Mouse (Mus musculus) erythroid progenitor cell, adult 5-6 weeks (primary cell): ENCODE measurements around the gene Lnx1. TPM values are rescaled to one million over a fixed set of nuclear protein-coding genes. Genes with fewer than 3 reads are reported as not detected.

Experiments
- ATAC-seq: replicated peaks from 2 replicates; pipeline ENCODE4 v1.8.0; 2016; ENCODE audit warnings: moderate number of reproducible peaks, mild to moderate bottlenecking, moderate TSS enrichment, inconsistent platforms; ENCODE audit not compliant: poor library complexity, low FRiP score, severe bottlenecking
- total RNA-seq, 2 experiments: library from RNA; stranded (forward) in 1 of 2; stranded (reverse) in 1 of 2; fragments of 150-400 nt in 1 of 2; fragments of 186-747, 209-891 nt in 1 of 2; gene quantifications; 2 replicates each; pipeline versions ENCODE4 v1.2.3 to v1.2.4; 2015 to 2017; ENCODE audit warnings: low replicate concordance in 2 of 2

Lnx1 gene
- total RNA-seq, 2 experiments from 2014 or later: not detected

DNA sequence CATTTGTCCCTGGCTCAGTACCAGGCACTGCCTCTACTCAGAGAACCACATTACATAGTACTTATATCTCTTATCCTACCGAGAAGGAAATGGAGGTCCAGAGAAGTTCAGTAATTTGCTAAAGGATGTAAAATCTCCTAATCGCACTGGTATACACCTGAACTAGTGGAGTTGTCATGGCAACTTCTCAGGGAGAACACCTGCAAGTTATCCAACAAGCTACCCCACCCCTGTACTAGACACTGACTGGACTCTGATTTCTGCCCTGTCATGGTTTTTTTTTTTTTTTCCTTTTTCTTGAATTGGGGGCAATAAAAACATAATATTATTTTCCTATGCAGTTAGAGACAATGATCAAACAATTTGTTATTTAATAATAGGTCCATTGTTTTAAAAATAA, 1.8 kb downstream of the Lnx1 start:
- ATAC-seq: no peak

DNA sequence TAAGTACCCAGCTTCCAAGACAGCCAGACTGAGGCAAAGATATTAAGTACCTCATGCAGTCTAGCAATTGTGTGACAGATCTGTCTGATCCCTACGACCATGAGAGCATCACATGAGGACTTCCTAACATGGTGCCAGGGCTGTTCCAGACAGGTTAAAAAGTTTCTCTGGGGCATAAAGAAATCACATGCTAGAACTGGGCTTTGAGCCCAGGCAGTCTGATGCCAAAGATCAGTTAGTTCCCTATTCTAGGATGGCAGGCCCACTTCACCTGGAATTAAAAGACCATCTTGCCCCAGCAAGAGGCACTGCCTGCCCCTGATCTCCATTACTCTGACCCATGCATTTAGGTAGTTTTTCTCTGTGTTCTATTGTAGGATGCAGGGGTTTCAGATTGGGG, 3.0 kb downstream of the Lnx1 start:
- no peak for ATAC-seq

DNA sequence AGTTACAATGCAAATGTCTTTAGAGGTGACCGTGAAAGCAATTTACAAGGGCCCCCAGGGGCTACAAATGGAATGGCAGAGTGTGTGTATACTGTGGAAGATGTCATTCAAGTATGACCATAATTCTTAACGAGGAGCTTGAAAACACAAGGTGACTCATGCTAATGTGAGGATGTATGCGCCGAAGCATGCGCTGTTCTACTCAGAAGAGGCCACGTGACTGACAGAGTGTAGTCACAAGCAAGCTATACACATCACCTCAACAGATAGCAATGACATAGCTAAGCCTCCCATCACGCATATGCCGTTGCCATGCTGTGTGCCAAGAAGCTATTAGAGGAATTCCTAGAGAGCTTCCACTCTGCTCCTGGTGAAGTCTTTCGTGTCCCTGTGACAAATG, 5.2 kb downstream of the Lnx1 start:
- ATAC-seq: no peak

DNA sequence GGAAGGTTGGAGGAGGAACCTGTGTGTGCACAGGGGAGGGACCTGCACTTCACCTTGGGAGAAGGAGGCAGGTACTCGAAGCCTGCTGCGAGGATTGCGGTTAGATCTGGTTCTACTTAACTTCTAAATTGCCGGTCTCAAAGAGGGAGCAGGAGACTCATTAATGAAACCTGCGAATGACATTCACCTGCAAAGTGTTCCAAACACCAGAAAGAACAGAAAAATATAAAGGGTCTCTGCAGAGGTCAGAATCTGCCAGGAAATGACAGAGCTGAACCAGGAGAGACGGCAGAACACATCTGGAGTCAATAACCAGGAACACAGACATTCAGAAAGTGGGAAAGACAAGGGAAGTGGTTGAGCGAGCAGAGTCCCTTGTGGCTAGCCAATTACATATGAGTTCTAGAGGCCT, 8.3 kb downstream of the Lnx1 start:
- ATAC-seq: no peak

DNA sequence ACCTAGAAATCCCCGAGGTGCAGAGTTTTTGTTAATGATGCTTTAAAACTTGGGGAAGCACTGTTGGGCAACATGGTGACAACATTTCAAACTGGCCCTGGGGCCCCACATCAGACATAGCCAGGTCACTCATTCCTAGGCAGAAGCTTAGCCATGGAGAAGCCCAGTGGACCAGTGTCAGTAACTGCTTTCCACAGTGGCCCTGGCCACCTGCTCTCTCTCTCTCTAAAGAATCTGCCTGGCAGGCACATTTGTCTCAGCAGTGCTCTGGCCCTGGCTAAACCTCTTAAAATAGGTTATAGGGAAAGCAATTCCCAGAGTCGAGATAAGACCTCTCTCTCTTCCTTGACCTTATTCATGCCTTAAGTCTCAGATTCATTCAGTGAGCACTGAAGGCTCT, 8.9 kb downstream of the Lnx1 start:
- no peak for ATAC-seq

DNA sequence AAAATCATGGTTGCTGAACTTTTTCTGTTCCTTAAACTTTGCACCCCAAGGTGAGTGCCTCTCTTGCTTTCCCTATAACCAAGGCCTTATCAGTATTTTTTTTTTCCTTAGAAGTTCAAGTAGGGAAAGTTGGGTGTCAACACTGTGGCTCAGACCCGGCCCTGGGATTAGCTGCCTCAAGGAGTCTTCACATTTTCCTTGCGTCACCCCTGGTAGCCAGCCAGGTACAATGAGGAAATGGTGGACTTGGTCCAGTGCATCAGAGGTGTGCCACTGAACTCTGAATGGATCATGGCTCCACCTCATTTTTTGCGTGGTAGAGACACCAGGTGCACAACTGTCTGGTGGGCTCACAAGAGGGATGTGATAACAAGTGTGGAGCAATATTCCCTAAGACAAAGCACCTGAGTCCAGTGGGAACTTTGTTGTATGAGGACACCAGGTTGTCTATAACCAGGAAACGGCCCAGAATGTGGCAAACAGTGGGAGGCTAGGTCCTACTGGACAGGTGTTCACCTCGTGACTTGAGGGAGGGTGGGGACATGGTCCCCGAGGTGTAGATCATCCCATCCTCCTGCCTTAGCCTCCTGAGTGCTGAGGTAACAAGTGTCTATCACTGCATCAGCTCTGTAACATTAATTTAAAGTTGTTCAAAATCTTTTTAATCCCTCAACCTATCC, 10.2 kb downstream of the Lnx1 start:
- no peak for ATAC-seq

DNA sequence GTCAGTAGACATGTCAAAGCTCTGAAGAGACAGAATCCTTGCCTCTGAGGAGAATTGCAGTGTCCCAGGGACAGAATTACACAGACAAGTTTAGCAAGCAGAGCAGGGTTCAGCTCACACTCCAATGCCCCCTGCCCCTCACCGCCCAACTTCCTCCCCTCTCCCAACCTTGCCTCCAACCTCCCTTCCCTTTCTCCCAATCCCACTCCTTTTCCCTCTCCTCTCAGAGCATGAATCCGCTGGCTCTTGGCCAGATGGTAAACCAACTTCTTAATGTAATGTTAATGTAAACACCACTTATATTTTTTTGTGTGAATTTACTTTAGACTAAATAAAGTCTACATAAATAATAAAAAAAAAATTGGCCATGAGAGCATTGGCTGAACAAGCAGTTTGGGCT, 13.9 kb downstream of the Lnx1 start:
- ATAC-seq: no peak

DNA sequence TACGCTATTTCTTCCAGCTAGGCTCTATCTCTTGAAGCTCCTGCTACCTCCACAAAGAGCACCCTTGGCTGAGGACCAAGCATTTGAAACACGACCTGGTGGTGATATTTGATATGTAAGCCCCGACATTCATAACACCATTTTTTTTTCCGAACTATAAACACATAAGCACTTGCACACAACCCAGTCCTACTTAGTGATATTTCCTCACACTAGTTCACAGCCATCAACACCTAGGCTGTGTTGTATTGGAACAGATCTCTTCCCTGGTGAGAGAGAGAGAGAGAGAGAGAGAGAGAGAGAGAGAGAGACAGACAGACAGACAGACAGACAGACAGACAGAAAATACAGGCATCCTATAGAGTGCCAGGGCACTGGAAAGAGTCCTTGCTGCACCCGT, 17.8 kb downstream of the Lnx1 start:
- ATAC-seq: no peak

DNA sequence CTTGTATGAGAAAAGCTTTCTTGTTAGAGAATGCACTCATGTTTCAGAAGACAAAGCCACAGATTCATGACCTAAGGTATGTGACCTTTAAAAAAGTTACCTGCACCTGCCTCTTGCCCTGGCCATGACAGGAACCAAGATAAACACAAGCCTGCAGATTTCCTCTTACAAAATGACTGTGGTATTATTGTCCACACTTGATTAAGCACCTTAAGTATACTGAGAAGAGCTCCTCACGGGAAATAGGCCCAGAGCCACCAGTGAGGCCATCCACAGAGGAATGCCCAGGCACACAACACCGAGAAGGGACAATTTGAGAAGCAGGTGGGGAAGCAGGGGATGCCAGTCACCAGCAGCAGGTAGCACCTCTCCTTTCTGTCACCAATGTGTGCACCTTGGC, 18.9 kb downstream of the Lnx1 start:
- no peak for ATAC-seq

DNA sequence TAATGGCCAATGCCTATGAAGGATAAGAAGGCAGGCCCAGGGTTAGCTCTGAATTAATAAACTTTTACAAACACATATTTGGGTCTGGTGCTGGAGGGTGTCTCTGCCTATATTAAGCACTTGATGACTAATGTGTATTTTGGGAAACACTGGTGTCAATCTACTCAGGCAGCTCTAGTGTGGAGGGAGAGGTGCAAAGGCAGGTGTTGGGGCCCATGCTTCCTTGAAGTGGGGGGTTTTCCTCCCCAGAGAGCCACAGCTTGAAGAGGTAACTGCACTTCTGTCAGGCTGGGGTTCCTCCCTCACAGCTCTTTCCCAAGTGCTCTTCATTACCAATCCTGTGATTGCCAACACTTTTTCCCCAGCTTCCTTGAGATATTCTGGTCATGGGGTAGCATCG, 20.0 kb downstream of the Lnx1 start:
- ATAC-seq: no peak

DNA sequence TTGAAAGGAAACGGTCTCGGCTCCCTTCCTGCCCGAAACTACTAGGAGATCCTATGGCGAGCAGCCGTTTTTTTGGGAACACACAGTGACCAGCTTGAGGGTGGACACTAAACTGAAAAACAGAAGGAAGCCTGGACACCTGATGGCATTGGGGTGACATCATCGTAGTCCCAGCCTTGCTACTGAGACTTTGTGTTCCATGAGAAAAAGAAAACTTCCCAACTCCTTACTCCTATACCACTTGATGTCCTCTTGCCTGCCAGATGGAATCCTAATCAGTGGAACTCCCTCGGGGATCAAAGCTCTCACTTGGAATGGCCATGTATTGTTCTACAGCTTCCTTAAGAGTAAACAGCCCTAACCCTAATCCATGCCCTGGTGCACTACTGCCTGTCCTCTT, 23.1 kb downstream of the Lnx1 start:
- no peak for ATAC-seq

DNA sequence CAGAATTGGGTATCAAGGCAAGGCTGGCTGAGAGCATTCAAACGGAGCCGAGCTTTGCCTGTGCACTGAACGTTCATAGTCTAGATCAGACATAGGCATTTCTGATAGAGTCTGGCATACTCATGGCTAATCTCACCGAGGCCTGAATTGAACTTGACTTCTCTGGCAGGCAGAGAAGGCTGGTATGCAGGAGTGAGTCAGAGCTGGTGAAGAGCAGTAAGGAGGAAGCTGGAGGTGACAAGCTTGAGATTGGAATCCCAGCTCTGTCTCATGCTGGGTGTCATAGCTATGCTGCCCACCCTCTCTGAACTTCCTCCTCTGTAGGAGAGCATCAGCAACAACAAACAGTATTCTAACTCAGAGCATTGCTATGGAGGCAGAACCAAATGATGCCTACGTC, 24.0 kb downstream of the Lnx1 start:
- no peak for ATAC-seq

DNA sequence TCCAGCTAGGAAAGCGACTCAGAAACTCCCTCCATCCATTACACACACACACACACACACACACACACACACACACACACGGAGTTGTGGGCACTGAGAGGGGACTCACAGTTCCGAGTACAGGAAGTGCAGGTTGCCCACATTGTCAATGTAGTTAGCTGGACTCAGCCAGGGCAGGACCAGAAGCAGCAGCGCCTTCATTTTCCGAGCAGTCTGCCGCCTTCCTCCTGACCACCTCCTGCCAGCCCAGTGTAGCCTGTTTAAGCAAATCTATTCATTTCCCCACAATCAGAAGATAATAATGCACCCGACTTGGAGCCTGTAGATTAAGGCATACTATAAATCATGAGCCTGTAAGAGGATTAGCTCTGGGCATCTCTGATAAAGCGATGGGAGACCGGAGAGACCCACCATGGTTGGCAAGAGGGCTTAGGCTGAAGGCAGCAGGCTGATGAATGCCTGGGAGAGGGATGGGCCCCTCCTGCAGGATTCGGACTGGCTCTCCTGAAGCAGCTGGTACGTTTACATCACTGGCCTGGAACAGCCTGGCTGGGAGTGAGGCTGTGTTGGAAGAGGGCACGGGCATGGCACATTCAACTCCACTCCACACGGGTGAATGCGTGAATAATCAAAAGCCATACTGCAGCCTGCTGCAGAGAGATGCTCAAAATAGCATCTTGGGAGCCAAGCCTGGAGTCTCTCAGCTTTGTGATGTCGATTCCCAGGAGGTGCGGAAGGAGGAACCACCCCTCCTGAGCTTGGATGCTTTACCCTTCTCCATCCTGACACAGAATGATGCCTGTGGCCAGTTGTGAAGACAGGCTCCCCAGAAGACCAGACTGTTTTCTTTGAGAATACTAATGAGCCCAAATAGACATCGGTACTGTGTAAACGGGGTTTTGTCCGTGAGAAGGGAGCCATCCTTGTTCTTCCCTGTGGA, 25.0 kb downstream of the Lnx1 start:
- ATAC-seq: no peak

DNA sequence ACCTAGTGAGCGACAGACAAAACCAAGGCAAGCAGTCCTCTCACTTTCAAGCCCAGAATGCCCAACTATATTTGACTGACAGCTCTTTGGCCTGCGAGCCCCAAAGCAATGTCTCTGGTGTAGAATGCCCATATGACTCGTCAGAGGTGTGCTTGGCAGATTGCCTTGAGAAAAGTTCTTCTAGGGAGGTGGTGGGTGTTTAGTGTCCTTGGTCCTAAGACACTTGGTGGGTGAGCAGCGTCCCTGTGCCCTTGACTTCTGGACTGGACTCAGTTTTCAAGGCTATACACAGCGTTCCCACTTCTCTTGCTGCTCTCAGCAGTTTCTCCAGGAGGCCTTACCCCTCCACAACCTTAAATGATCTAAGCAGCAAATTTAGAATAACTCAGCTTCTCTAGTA, 30.2 kb downstream of the Lnx1 start:
- no peak for ATAC-seq

DNA sequence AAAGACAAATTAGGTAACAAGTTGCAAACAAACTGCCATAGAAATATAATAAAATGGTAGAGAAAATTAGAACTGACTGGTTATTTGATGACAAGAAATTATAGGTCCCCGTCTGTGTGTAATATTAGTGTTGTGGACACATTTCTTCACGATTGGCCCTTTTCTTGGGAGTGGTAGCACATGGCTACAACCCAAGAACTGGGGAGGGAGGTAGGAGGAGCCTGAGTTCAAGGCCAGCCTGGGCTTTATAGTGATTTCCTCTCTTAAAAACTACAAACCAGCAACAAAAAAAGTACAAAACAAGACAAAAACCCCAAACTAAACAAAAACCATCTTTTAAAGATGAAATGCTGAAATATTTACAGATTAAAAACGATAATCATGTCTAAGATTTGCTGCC, 31.8 kb downstream of the Lnx1 start:
- ATAC-seq: no peak

DNA sequence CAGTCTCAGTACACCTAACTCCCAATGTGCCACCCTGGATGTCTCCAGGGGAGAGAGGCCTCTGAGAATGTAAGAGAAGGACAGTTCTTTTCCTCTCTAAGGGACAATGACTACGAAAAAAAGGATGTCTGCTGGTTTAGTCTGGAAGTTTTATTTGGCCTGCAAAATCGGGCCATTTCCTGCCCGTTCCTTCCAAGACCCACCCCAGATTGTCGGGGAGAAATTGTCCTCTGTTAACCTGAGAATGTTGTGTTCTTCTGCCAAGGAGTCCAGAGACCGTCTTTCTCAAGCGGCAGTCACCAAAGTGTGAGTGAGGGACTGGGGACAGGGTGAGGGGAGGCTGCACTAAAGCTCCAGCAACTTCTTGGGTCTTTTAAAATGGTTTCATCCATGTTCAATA, 32.8 kb downstream of the Lnx1 start:
- no peak for ATAC-seq

DNA sequence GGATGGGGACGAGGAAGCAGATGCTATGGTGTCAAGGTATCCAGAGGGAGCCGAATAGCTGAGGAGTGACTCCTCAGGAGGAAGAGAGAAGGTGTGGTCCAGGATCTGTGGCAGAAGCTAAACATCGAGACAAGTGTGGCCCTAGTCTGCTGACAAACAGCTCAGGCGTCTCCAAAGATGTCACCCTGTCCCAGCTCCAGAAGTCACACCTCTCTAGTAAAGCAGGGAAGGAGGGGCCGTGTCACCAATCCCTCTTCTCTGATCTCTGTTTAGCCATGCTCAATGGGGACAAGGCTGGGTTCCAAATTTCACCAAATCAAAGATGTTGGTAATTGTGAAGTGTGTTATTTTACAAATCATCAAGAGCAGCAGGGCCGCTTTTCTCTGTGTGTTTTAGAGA, 33.8 kb downstream of the Lnx1 start:
- ATAC-seq: no peak

DNA sequence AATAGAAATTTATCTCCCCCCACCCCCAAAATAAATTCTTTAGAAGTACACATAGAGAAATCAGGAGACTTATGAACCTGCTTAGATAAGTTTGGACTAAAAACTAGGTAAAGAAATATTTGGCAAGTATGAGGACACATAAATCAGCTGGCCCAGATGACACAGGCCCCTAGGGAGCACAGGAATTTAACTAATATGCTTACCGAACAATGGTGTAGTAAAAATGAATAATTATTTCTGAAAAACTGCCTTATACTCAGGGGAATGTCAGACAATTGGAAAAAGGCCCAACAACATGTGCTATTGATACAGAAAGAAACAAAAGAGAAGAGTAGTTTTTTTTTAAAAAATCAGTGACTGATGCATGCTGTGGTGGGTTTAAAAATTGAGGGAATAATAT, 40.1 kb downstream of the Lnx1 start:
- no peak for ATAC-seq

DNA sequence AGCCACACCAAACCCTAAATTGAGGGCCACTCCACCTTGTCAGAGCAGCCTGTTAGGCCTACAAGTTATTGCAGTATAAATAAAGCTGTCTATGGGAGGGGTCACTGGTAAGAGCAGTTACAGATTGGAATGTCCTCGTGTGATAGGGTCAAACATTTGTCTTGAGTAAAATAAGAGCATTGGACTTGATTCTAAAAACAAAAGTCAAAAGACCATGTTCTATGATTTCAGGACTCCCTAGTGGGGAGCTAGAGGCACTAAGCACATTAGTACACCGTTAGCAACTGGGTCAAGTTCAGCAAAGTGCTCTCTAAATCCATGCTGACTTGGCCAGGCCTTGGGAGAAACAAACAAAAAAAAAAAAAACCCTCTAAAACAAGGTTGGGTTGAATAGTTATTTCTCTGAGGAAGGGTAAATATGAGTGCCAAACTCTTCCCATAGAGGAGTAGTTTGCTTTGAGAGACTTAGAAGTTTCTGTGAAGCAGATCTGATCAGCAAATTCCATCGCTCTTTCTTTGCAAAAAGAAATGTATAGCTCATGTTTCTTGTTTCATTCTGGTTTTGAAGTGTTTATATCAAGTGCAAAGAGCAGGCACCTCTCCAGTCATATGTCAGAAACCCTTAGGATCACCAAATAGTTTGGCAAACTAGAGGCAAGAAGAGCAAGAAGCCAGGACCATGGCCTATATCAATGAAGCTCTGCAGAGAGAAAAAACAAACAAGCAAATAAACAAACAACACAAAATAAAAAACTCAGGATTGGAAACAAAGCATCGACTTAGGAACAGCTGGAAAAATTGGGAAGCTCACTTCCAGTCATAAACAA, 40.8 kb downstream of the Lnx1 start:
- ATAC-seq: no peak

DNA sequence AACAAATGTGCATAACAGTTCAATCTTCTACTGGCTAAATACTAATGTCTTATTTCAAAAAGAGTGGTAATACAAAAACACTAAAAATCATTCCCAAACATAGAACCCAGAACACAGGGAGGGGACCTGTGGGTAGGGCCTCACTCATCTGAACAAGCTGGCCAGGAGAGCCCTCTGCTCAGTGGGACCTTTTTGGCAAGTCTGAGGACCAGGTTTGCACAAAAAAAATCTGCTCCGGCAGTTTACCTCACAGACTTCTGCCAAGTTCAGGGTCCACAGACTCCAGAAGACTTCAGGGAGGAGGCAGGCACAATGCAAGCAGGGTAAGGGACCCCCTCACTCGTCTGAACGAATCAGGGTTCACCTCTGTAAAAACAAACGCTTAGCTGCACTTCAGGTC, 42.9 kb downstream of the Lnx1 start:
- no peak for ATAC-seq

DNA sequence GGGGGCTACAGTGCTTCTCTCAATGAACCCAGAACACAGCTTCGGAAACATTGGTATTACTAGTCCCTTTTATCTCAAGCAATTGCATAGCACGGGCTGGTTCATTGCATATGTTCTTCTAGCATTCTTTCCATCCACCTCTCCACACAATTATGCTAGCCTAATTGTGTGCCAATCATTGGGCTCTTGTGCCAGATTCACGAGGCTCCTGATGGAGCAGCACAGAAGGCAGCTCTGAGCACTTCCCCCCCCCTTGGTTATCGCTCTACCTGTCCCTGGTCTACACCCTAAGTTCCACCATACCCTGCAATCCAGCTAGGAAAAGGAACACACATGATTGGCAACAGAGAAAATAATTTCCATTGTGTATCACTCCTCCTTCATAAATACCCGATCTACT, 43.4 kb downstream of the Lnx1 start:
- no peak for ATAC-seq
